Mouse (Mus musculus): Measurements from ENCODE around the gene Rrbp1.

The Rrbp1 gene

GRCm38 (mm10) chr2:143955746-143956145, 55.3 kb downstream of the Rrbp1 start:
- DNase-seq (ENCODE audit: low spot score in 2 of 2): no peak

- no peak for DNase-seq (ENCODE audit: low spot score in 2 of 2)
Measured at GRCm38 (mm10) chr2:143955004-143955403, 56.1 kb downstream of the Rrbp1 start.

GRCm38 (mm10) chr2:143953944-143954343, 57.1 kb downstream of the Rrbp1 start:
- no peak for DNase-seq (ENCODE audit: low spot score in 2 of 2)

GRCm38 (mm10) chr2:143951546-143952315, 59.3 kb downstream of the Rrbp1 start:
- peak in 1 of 2 experiments; percentile 47 for DNase-seq (ENCODE audit: low spot score in 2 of 2)

- DNase-seq (ENCODE audit: low spot score in 2 of 2): no peak
Measured at GRCm38 (mm10) chr2:143951028-143951420, 60.0 kb downstream of the Rrbp1 start.

- DNase-seq (ENCODE audit: low spot score in 2 of 2): no peak
Measured at GRCm38 (mm10) chr2:143950290-143951027, 60.6 kb downstream of the Rrbp1 start.

GRCm38 (mm10) chr2:143949217-143949616, 61.8 kb downstream of the Rrbp1 start:
- DNase-seq (ENCODE audit: low spot score in 2 of 2): no peak

GRCm38 (mm10) chr2:143948416-143948815, 62.6 kb downstream of the Rrbp1 start:
- no peak for DNase-seq (ENCODE audit: low spot score in 2 of 2)

GRCm38 (mm10) chr2:143947981-143948380, 63.1 kb downstream of the Rrbp1 start:
- no peak for DNase-seq (ENCODE audit: low spot score in 2 of 2)

- no peak for DNase-seq (ENCODE audit: low spot score in 2 of 2)
Measured at GRCm38 (mm10) chr2:143946399-143946798, 64.7 kb downstream of the Rrbp1 start.

- DNase-seq (ENCODE audit: low spot score in 2 of 2): peak; percentile 39 to 49
Measured at GRCm38 (mm10) chr2:143945466-143946075, 65.5 kb downstream of the Rrbp1 start.

- DNase-seq (ENCODE audit: low spot score in 2 of 2): no peak
Measured at GRCm38 (mm10) chr2:143944796-143945195, 66.3 kb downstream of the Rrbp1 start.

- no peak for DNase-seq (ENCODE audit: low spot score in 2 of 2)
Measured at GRCm38 (mm10) chr2:143940406-143940805, 70.7 kb downstream of the Rrbp1 start.

- no peak for DNase-seq (ENCODE audit: low spot score in 2 of 2)
Measured at GRCm38 (mm10) chr2:143937861-143938260, 73.2 kb downstream of the Rrbp1 start.

GRCm38 (mm10) chr2:143934439-143934838, 76.6 kb downstream of the Rrbp1 start:
- no peak for DNase-seq (ENCODE audit: low spot score in 2 of 2)

- DNase-seq (ENCODE audit: low spot score in 2 of 2): no peak
Measured at GRCm38 (mm10) chr2:143933516-143933915, 77.5 kb downstream of the Rrbp1 start.

- DNase-seq (ENCODE audit: low spot score in 2 of 2): no peak
Measured at GRCm38 (mm10) chr2:143932340-143932873, 78.7 kb downstream of the Rrbp1 start.

GRCm38 (mm10) chr2:143929607-143930311, 81.3 kb downstream of the Rrbp1 start:
- no peak for DNase-seq (ENCODE audit: low spot score in 2 of 2)

GRCm38 (mm10) chr2:143925826-143926225, 85.2 kb downstream of the Rrbp1 start:
- no peak for DNase-seq (ENCODE audit: low spot score in 2 of 2)

GRCm38 (mm10) chr2:143924085-143924484, 87.0 kb downstream of the Rrbp1 start:
- DNase-seq (ENCODE audit: low spot score in 2 of 2): no peak

- no peak for DNase-seq (ENCODE audit: low spot score in 2 of 2)
Measured at GRCm38 (mm10) chr2:143918831-143919502, 92.1 kb downstream of the Rrbp1 start.
